Mouse (Mus musculus) CH12.LX (cell line): Measurements from ENCODE around the gene Timm13. TPM values are rescaled to one million over a fixed set of nuclear protein-coding genes. Genes with fewer than 3 reads are reported as not detected.

Experiments used
- DNase-seq: peaks from one replicate; pipeline ENCODE4 v3.0.0-alpha.2; 2013; ENCODE audit errors: extremely low read depth
- H3K27ac ChIP-seq: 2 replicates; pipeline ENCODE4 v1.5.1; 2012; ENCODE audit warnings: low read depth, mild to moderate bottlenecking, control low read depth, moderate library complexity; ENCODE audit not compliant: insufficient read depth
- H3K27me3 ChIP-seq: replicated peaks from 2 replicates; pipeline ENCODE3; 2012; ENCODE audit warnings: inconsistent platforms
- H3K36me3 ChIP-seq, 2 experiments: replicated peaks in 1 of 2; 2 replicates each; pipeline versions ENCODE3 to v1.6.1; 2012; ENCODE audit warnings: inconsistent platforms in 1 of 2, low read length in 1 of 2, mild to moderate bottlenecking in 1 of 2, mixed read lengths in 1 of 2, moderate library complexity in 1 of 2; ENCODE audit not compliant: control insufficient read depth in 1 of 2, insufficient read depth in 1 of 2
- H3K4me1 ChIP-seq, 2 experiments: 2 replicates each; pipeline ENCODE4 v1.6.1; 2012; ENCODE audit warnings: inconsistent platforms in 1 of 2, moderate library complexity in 1 of 2; ENCODE audit not compliant: insufficient read depth in 2 of 2, control insufficient read depth in 1 of 2
- H3K4me2 ChIP-seq: 2 replicates; pipeline ENCODE4 v1.6.1; 2012; ENCODE audit warnings: low read depth, mild to moderate bottlenecking, control low read depth; ENCODE audit not compliant: poor library complexity, insufficient read depth, severe bottlenecking
- H3K4me3 ChIP-seq, 3 experiments: fragments of 150-350 bp in 1 of 3; sonication (generic) in 1 of 3; replicated peaks in 1 of 3; 2 replicates each; pipeline versions ENCODE3 to v1.5.1; 2011 to 2012; ENCODE audit warnings: low read depth in 2 of 3, low read length in 2 of 3, mild to moderate bottlenecking in 2 of 3, moderate library complexity in 2 of 3, control low read depth in 1 of 3, improper control_type of control experiment in 1 of 3, inconsistent platforms in 1 of 3, mixed read lengths in 1 of 3; ENCODE audit not compliant: poor library complexity in 1 of 3
- H3K79me2 ChIP-seq: replicated peaks from 2 replicates; pipeline ENCODE4 v1.6.1; 2012; ENCODE audit warnings: mild to moderate bottlenecking, moderate library complexity; ENCODE audit not compliant: control insufficient read depth, poor library complexity, insufficient read depth, severe bottlenecking; ENCODE audit errors: extremely low read depth
- H3K9ac ChIP-seq: 2 replicates; pipeline ENCODE4 v1.6.1; 2012; ENCODE audit warnings: low read depth, mild to moderate bottlenecking, control low read depth, moderate library complexity; ENCODE audit not compliant: insufficient read depth
- H3K9me3 ChIP-seq: replicated peaks from 2 replicates; pipeline ENCODE3; 2012; ENCODE audit warnings: low read length, inconsistent platforms, mixed read lengths
- BHLHE40 ChIP-seq: IDR thresholded peaks from 2 replicates; pipeline ENCODE4 v1.6.1; 2011; ENCODE audit warnings: mild to moderate bottlenecking, low read depth, low read length, improper control_type of control experiment
- CHD2 ChIP-seq: IDR thresholded peaks from 2 replicates; pipeline ENCODE4 v1.6.1; 2011; ENCODE audit warnings: low read length, improper control_type of control experiment
- CTCF ChIP-seq, 2 experiments: IDR thresholded peaks in 1 of 2; conservative IDR thresholded peaks in 1 of 2; 2 replicates each; pipeline ENCODE4 v1.5.1; 2011 to 2012; ENCODE audit warnings: low read depth in 2 of 2, low read length in 2 of 2, improper control_type of control experiment in 1 of 2, inconsistent platforms in 1 of 2, mild to moderate bottlenecking in 1 of 2, moderate library complexity in 1 of 2
- ELF1 ChIP-seq: IDR thresholded peaks from 2 replicates; pipeline ENCODE4 v1.6.1; 2014; ENCODE audit warnings: low read depth, mild to moderate bottlenecking, inconsistent platforms, low read length, improper control_type of control experiment
- EP300 ChIP-seq: IDR thresholded peaks from 2 replicates; pipeline ENCODE4 v1.6.1; 2011; ENCODE audit warnings: low read length, improper control_type of control experiment
- KAT2A ChIP-seq: IDR thresholded peaks from 2 replicates; pipeline ENCODE4 v1.6.1; 2012; ENCODE audit warnings: low read length, improper control_type of control experiment, inconsistent platforms; ENCODE audit not compliant: insufficient replicate concordance
- MAX ChIP-seq: IDR thresholded peaks from 2 replicates; pipeline ENCODE4 v1.6.1; 2011; ENCODE audit warnings: low read length, improper control_type of control experiment
- MAZ ChIP-seq: IDR thresholded peaks from 2 replicates; pipeline ENCODE4 v1.6.1; 2012; ENCODE audit warnings: low read depth, mild to moderate bottlenecking, inconsistent platforms, low read length, improper control_type of control experiment, moderate library complexity
- MEF2A ChIP-seq: IDR thresholded peaks from 2 replicates; pipeline ENCODE4 v1.6.1; 2014; ENCODE audit warnings: low read depth, mild to moderate bottlenecking, inconsistent platforms, low read length, improper control_type of control experiment, borderline replicate concordance
- MXI1 ChIP-seq: IDR thresholded peaks from 2 replicates; pipeline ENCODE4 v1.6.1; 2011; ENCODE audit warnings: mild to moderate bottlenecking, low read depth, low read length, improper control_type of control experiment
- MYC ChIP-seq: IDR thresholded peaks from 2 replicates; pipeline ENCODE4 v1.6.1; 2011; ENCODE audit warnings: low read depth, mild to moderate bottlenecking, improper control_type of control experiment, low read length
- NELFE ChIP-seq: IDR thresholded peaks from 2 replicates; pipeline ENCODE4 v1.6.1; 2011; ENCODE audit warnings: low read depth, low read length, improper control_type of control experiment
- NRF1 ChIP-seq: IDR thresholded peaks from 2 replicates; pipeline ENCODE4 v1.6.1; 2014; ENCODE audit warnings: low read depth, mild to moderate bottlenecking, inconsistent platforms, low read length, improper control_type of control experiment, moderate library complexity
- POLR2A ChIP-seq: IDR thresholded peaks from 2 replicates; pipeline ENCODE4 v1.6.1; 2011; ENCODE audit warnings: low read depth, mild to moderate bottlenecking, improper control_type of control experiment, low read length
- RAD21 ChIP-seq: IDR thresholded peaks from 2 replicates; pipeline ENCODE4 v1.6.1; 2011; ENCODE audit warnings: low read depth, mild to moderate bottlenecking, low read length, improper control_type of control experiment, moderate library complexity
- SMC3 ChIP-seq: IDR thresholded peaks from 2 replicates; pipeline ENCODE4 v1.6.1; 2011; ENCODE audit warnings: low read depth, low read length, improper control_type of control experiment
- TBP ChIP-seq: conservative IDR thresholded peaks from 2 replicates; pipeline ENCODE4 v1.6.1; 2011; ENCODE audit warnings: low read depth, low read length, improper control_type of control experiment
- TCF12 ChIP-seq: IDR thresholded peaks from 2 replicates; pipeline ENCODE4 v1.6.1; 2014; ENCODE audit warnings: low read depth, mild to moderate bottlenecking, inconsistent platforms, low read length, improper control_type of control experiment
- USF1 ChIP-seq: IDR thresholded peaks from 2 replicates; pipeline ENCODE4 v1.6.1; 2014; ENCODE audit warnings: low read depth, mild to moderate bottlenecking, inconsistent platforms, low read length, improper control_type of control experiment
- USF2 ChIP-seq: conservative IDR thresholded peaks from 2 replicates; pipeline ENCODE4 v1.6.1; 2011; ENCODE audit warnings: low read depth, low read length, improper control_type of control experiment
- ZC3H11A ChIP-seq: IDR thresholded peaks from 2 replicates; pipeline ENCODE4 v1.6.1; 2012; ENCODE audit warnings: low read depth, mild to moderate bottlenecking, inconsistent platforms, low read length, improper control_type of control experiment
- ZNF384 ChIP-seq: IDR thresholded peaks from 2 replicates; pipeline ENCODE4 v1.6.1; 2012; ENCODE audit warnings: low read depth, low read length, improper control_type of control experiment, inconsistent platforms
- dilution Hi-C: fragments of 300-500 bp; cut with MboI; formaldehyde crosslinking; loops from 2 replicates; pipeline ENCODE4 v1.14.3; 2020; ENCODE audit warnings: low sequenced_read_pairs; ENCODE audit not compliant: extremely low pct_unique_long_range_greater_than_20kb, extremely low pct_ligation_motif_present
- in situ Hi-C: fragments of 300-500 bp; cut with MboI; formaldehyde crosslinking; loops from 3 replicates; pipeline ENCODE4 v1.14.3; 2019; ENCODE audit warnings: low sequenced_read_pairs, low pct_ligation_motif_present, low pct_unique_long_range_greater_than_20kb, mixed read lengths
- polyA plus RNA-seq: library from polyadenylated mRNA; unstranded; fragments of >175 nt; gene quantifications from 2 replicates; pipeline ENCODE4 v1.2.1, GENCODE M21; 2012; ENCODE audit warnings: low read depth; ENCODE audit not compliant: insufficient read length
- total RNA-seq, 2 experiments: library from RNA; depleted of rRNA; stranded (reverse); fragments of 300-350 nt in 1 of 2; fragments of >200 nt in 1 of 2; gene quantifications; 2 replicates each; pipeline ENCODE4 v1.2.3; 2012 to 2014

Gene Timm13
- total and polyA plus RNA-seq, 3 experiments, result 137 to 292 (median 279) TPM

GRCm38 (mm10) chr10:80856908-80857307, 43.9 kb downstream of the Timm13 start:
- peaks cover 16% of the 10 kb centered on the region for H3K79me2 ChIP-seq
- TF ChIP-seq ZC3H11A (no peak), BHLHE40 (no peak), NELFE (no peak), ELF1 (no peak), POLR2A (no peak), EP300 (no peak), USF1 (no peak), USF2 (no peak), CTCF (conservative IDR thresholded peaks at IDR 0.05 in 1 of 2, IDR thresholded peaks at IDR 0.05 in 1 of 2; ENCODE audit: low read depth in 2 of 2, low read length in 2 of 2) (no peak), TBP (no peak), NRF1 (no peak), TCF12 (no peak), MAX (no peak), MEF2A (no peak), MAZ (no peak), CHD2 (no peak), RAD21 (no peak), SMC3 (no peak)
- TF ChIP-seq, all 38 proteins: peak for 0
- no peak for DNase-seq
- Histone ChIP-seq H3K27ac (no peak overlapping the region), H3K4me3 (no peak overlapping the region), H3K9me3 (no peaks in the 10 kb centered on the region), H3K4me1 (peaks cover 10 to 34% of the 10 kb centered on the region in 2 experiments), H3K4me2 (no peak overlapping the region), H3K36me3 (peaks cover 24 to 53% of the 10 kb centered on the region in 2 experiments), H3K9ac (no peak overlapping the region), H3K27me3 (no peaks in the 10 kb centered on the region)
- dilution Hi-C loops (no loop called here), in situ Hi-C loops (loop anchor here (5.0 kb wide), 1 partner anchor 35 kb away; no protein-coding TSS in a partner anchor)

GRCm38 (mm10) chr10:80856267-80856666, 44.5 kb downstream of the Timm13 start:
- peak; percentile 63 for DNase-seq
- Histone ChIP-seq H3K4me3 (peak overlapping the region in 1 of 3 experiments; percentile 85), H3K27ac (no peak overlapping the region), H3K9ac (0 out of 2 replicates have a peak overlapping the region, but pooled peaks have one; percentile 45), H3K4me1 (peaks cover 10 to 34% of the 10 kb centered on the region in 2 experiments), H3K36me3 (peaks cover 22 to 53% of the 10 kb centered on the region in 2 experiments), H3K27me3 (no peaks in the 10 kb centered on the region), H3K9me3 (no peaks in the 10 kb centered on the region), H3K79me2 (peaks cover 16% of the 10 kb centered on the region), H3K4me2 (peak overlapping the region; percentile 64)
- no peak for TF ChIP-seq ZNF384
- TF ChIP-seq MAX, result peak; percentile 81
- peak; percentile 71 for TF ChIP-seq MYC
- no peak for TF ChIP-seq KAT2A
- no peak for TF ChIP-seq BHLHE40
- TF ChIP-seq USF2, result no peak
- 0 out of 2 replicates have a peak, but pooled peaks have one; percentile 50 for TF ChIP-seq MXI1
- dilution Hi-C loops (no loop called here), in situ Hi-C loops (loop anchor here (5.0 kb wide), 1 partner anchor 34 kb away; no protein-coding TSS in a partner anchor)
